Mouse (Mus musculus): Measurements from ENCODE around the gene Wbp1. TPM values are rescaled to one million over a fixed set of nuclear protein-coding genes. Genes with fewer than 3 reads are reported as not detected.

Gene Wbp1
- total RNA-seq, 1 experiment: 47.5 TPM

DNA sequence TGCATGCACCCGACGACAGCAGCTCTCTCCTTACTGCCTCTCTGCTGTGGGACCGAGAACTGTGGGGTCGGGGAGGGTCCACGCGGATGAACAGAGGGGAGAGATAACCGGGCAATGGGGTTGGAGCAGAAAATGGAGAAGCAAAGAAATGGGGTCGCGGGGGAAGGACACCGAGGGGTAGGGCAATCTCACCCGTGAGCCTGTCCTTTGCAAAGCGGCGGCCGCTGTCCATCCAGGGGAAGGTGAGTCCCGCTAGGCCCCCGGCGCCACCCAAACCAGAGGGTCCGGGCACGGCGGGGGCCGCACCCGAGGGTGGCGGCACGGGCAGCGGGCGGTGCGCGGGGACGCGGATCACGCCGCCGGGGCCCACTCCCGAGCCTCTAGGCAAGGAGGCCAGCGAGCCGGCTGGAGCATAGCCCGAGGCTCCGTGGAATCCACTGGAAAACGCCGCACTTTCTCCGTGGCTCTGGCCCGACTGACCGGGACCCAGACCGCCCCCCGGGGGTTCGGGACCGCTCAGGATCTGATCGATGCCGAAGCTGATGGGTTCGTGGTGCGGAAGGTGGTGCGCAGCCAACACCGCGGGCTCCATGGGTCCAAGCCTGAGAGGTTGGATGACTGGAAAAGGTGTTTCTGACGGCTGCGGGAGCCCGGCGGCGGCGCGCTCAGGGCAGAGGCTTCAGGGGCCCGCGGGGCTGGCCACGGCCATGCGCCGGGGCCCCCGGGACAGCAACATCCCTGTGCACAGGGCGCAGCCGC lies 51.7 kb downstream of the Wbp1 start:
- in situ Hi-C loops (cut with MboI; ENCODE audit: low sequenced_read_pairs in 2 of 2, unreplicated experiment in 2 of 2): loop anchor here (5.0 to 25.0 kb wide), 3 partner anchors 643 to 1518 kb away; partner anchors contain the start of genes Vax2 (in 2 of the 2) and Cyp26b1 (in 1 of the 2)
- DNase-seq (ENCODE audit: low read depth, low spot score): no peak
- Histone ChIP-seq H3K4me3 (ENCODE audit: insufficient read depth in 1 of 2, low read depth in 1 of 2, low read length in 2 of 2, poor library complexity in 1 of 2, severe bottlenecking in 1 of 2) (peak overlapping the region; percentile 47 to 62), H3K9me3 (ENCODE audit: control insufficient read depth, insufficient read depth, low read depth, low read length) (no peaks in the 10 kb centered on the region), H3K36me3 (ENCODE audit: control insufficient read depth, insufficient read depth, low read length, poor library complexity, severe bottlenecking) (no peaks in the 10 kb centered on the region), H3K9ac (ENCODE audit: insufficient read depth, low read depth, low read length, poor library complexity, severe bottlenecking) (no peak overlapping the region), H3K27ac (ENCODE audit: insufficient read depth, low read depth, low read length, poor library complexity, severe bottlenecking) (no peak overlapping the region), H3K4me1 (ENCODE audit: control insufficient read depth in 2 of 2, insufficient read depth in 2 of 2, low read length in 2 of 2, poor library complexity in 1 of 2) (peaks cover 0 to 3% of the 10 kb centered on the region in 2 experiments; a peak in 1 of 4 replicates)
- TF ChIP-seq CHD2 (IDR thresholded peaks at IDR 0.05; ENCODE audit: low read depth, low read length): no peak
- no peak for TF ChIP-seq MAFK (IDR thresholded peaks at IDR 0.05; ENCODE audit: insufficient read depth, low read depth, low read length)
- no peak for TF ChIP-seq HCFC1 (IDR thresholded peaks at IDR 0.05; ENCODE audit: borderline replicate concordance, insufficient read depth, low read length)
- no peak for TF ChIP-seq ZC3H11A (IDR thresholded peaks at IDR 0.05; ENCODE audit: borderline replicate concordance, low read depth, low read length)
- TF ChIP-seq ZNF384 (IDR thresholded peaks at IDR 0.05; ENCODE audit: low read depth, low read length): no peak

Other genes starting within 250 kb of the Wbp1 start
- 2.3 and 3.5 TPM in 2 replicates for gene Sema4f, start 181.8 kb downstream of the Wbp1 start, total RNA-seq (2012; rRNA removed)
- 5.7 and 6.8 TPM in 2 replicates for gene M1ap, start 174.7 kb downstream of the Wbp1 start, total RNA-seq (2012; rRNA removed)
- 8.5 and 14.9 TPM in 2 replicates for gene Dok1, start 88.1 kb downstream of the Wbp1 start, total RNA-seq (2012; rRNA removed)
- gene Loxl3, start 87.4 kb downstream of the Wbp1 start, total RNA-seq (2012; rRNA removed): 2.3 and 3.4 TPM in 2 replicates
- gene Aup1, start 67.0 kb downstream of the Wbp1 start, total RNA-seq (2012; rRNA removed): 152 and 242 TPM in 2 replicates
- gene Htra2, start 66.3 kb downstream of the Wbp1 start, total RNA-seq (2012; rRNA removed): 66.8 and 80.3 TPM in 2 replicates
- gene Dqx1, start 63.7 kb downstream of the Wbp1 start, total RNA-seq (2012; rRNA removed): 3.7 and 5.6 TPM in 2 replicates
- 0.58 TPM in 1 of 2 replicates, not detected in the other for gene Tlx2, start 51.3 kb downstream of the Wbp1 start, total RNA-seq (2012; rRNA removed)
- 12.7 and 14.7 TPM in 2 replicates for gene Pcgf1, start 43.7 kb downstream of the Wbp1 start, total RNA-seq (2012; rRNA removed)
- 0.42 and 0.62 TPM in 2 replicates for gene Lbx2, start 35.2 kb downstream of the Wbp1 start, total RNA-seq (2012; rRNA removed)
- gene Ccdc142, start 20.0 kb downstream of the Wbp1 start, total RNA-seq (2012; rRNA removed): 4.6 and 4.7 TPM in 2 replicates
- gene Gm42688, start 19.9 kb downstream of the Wbp1 start, total RNA-seq (2012; rRNA removed): 1.3 and 1.8 TPM in 2 replicates
- gene Mrpl53, start 12.5 kb downstream of the Wbp1 start, total RNA-seq (2012; rRNA removed): 50.5 and 53.9 TPM in 2 replicates
- gene Mogs, start 6.1 kb downstream of the Wbp1 start, total RNA-seq (2012; rRNA removed): 42.3 and 92.6 TPM in 2 replicates
- 19.2 and 21.2 TPM in 2 replicates for gene Ino80b, start 3.9 kb upstream of the Wbp1 start, total RNA-seq (2012; rRNA removed)
- 20.0 and 32.4 TPM in 2 replicates for gene Rtkn, start 13.9 kb upstream of the Wbp1 start, total RNA-seq (2012; rRNA removed)
- 3.7 and 4.3 TPM in 2 replicates for gene Wdr54, start 34.8 kb upstream of the Wbp1 start, total RNA-seq (2012; rRNA removed)
- gene 1700003E16Rik, start 34.8 kb upstream of the Wbp1 start, total RNA-seq (2012; rRNA removed): 0.31 and 0.53 TPM in 2 replicates
- gene Dctn1, start 44.4 kb upstream of the Wbp1 start, total RNA-seq (2012; rRNA removed): 40.6 and 41.7 TPM in 2 replicates
- 100 and 104 TPM in 2 replicates for gene Slc4a5, start 98.3 kb upstream of the Wbp1 start, total RNA-seq (2012; rRNA removed)
- 73.0 and 80.4 TPM in 2 replicates for gene Mthfd2, start 204.3 kb upstream of the Wbp1 start, total RNA-seq (2012; rRNA removed)
- gene Mob1a, start 204.5 kb upstream of the Wbp1 start, total RNA-seq (2012; rRNA removed): 32.9 and 53.4 TPM in 2 replicates
- 13.1 and 24.5 TPM in 2 replicates for gene Bola3, start 227.6 kb upstream of the Wbp1 start, total RNA-seq (2012; rRNA removed)

Measured in ES-E14 (cell line).